Mouse (Mus musculus) ES-Bruce4 (cell line): ENCODE measurements around the gene Cyth4.

Experiments
- CTCF ChIP-seq: IDR thresholded peaks from one replicate; pipeline ENCODE4 v1.8.1; 2011; ENCODE audit warnings: low read depth, low read length
- EP300 ChIP-seq: IDR thresholded peaks from 2 replicates; pipeline ENCODE4 v1.6.1; 2011; ENCODE audit warnings: low read depth, low read length; ENCODE audit not compliant: insufficient read depth

- no peak for TF ChIP-seq CTCF
- no peak for TF ChIP-seq EP300
Observed at GRCm38 (mm10) chr15:78605371-78605791, 8.5 kb downstream of the Cyth4 start.
